Mouse (Mus musculus) forebrain, postnatal 0 days (tissue): ENCODE results near the gene Ube2f. TPM values are rescaled to one million over a fixed set of nuclear protein-coding genes. Genes with fewer than 3 reads are reported as not detected.

Experiments used
- ATAC-seq: fragments of 200-750 bp; cut with Nextera tagmentation; 2 replicates; pipeline ENCODE4 v1.8.0; 2017; ENCODE audit warnings: mild to moderate bottlenecking, moderate library complexity
- DNase-seq: peaks from one replicate; pipeline ENCODE4 v3.0.0-alpha.2; 2015
- H3K27ac ChIP-seq: fragments of 300-500 bp; sonication (generic); 2 replicates; pipeline ENCODE4 v1.5.1; 2014; ENCODE audit warnings: low read depth, mild to moderate bottlenecking, antibody characterized with exemption, low read length, moderate library complexity, mixed read lengths
- H3K27me3 ChIP-seq: fragments of 300-500 bp; sonication (generic); 2 replicates; pipeline ENCODE4 v1.6.1; 2014; ENCODE audit warnings: mild to moderate bottlenecking, low read length, mixed read lengths; ENCODE audit not compliant: insufficient read depth
- H3K36me3 ChIP-seq: fragments of 300-500 bp; sonication (generic); 2 replicates; pipeline ENCODE4 v1.6.1; 2014; ENCODE audit warnings: mild to moderate bottlenecking, moderate library complexity; ENCODE audit not compliant: insufficient read depth
- H3K4me1 ChIP-seq: fragments of 300-500 bp; sonication (generic); 2 replicates; pipeline ENCODE4 v1.6.1; 2014; ENCODE audit warnings: antibody characterized with exemption; ENCODE audit not compliant: insufficient read depth
- H3K4me2 ChIP-seq: fragments of 300-500 bp; sonication (generic); 2 replicates; pipeline ENCODE4 v1.6.1; 2014; ENCODE audit warnings: low read depth, mild to moderate bottlenecking, moderate library complexity
- H3K4me3 ChIP-seq: fragments of 300-500 bp; sonication (generic); 2 replicates; pipeline ENCODE4 v1.5.1; 2014; ENCODE audit warnings: low read depth, low read length, mixed read lengths
- H3K9ac ChIP-seq: fragments of 300-500 bp; sonication (generic); 2 replicates; pipeline ENCODE4 v1.6.1; 2014; ENCODE audit warnings: mild to moderate bottlenecking
- H3K9me3 ChIP-seq: fragments of 300-500 bp; sonication (generic); 2 replicates; pipeline ENCODE4 v1.6.1; 2016; ENCODE audit warnings: low read length
- CTCF ChIP-seq: sonication (generic); IDR thresholded peaks from 2 replicates; pipeline ENCODE4 v1.5.1; 2016; ENCODE audit warnings: antibody characterized with exemption, control low read depth, low read depth
- WGBS: fragments of 180-500 bp; shearing (Covaris S2); extraction: QIAGEN DNeasy Blood & Tissue Kit; methylation state at CpG from one replicate; pipeline ENCODE4 v1.1.7; 2014; 5-methylcytosine and 5-hydroxymethylcytosine counted together
- polyA plus RNA-seq: library from polyadenylated mRNA; unstranded; fragments of >200 nt; fragmentation: Nextera tagmentation; extraction: Ambion mirVana; gene quantifications from 2 replicates; pipeline ENCODE4 v1.2.1, GENCODE M21; 2015
- total RNA-seq: library from RNA; depleted of rRNA; stranded (reverse); fragments of >200 nt; gene quantifications from 2 replicates; pipeline ENCODE4 v1.2.3, GENCODE M21; 2014

The Ube2f gene
- total and polyA plus RNA-seq, 2 experiments from 2014 or later: 38.7 to 45.3 TPM

DNA sequence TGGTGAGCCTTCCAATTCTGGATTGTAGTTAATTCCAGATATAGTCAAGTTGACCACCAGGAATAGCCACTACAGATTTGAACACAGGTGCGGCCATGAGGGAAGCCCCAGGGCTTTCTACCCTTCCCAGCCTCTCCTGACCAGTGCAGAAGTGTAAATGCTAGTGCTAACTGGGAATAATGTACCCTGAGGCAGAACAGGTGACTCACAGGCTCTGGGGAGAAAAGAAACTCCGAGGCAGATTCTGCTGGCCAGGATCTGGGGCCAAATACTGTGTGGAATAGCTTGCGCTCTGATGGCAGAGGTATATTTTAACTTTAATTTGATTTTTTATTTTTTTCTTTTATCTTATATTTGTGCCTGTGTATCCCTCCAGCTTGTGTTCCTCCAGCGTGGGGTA, 54.5 kb downstream of the Ube2f start:
- Histone ChIP-seq H3K4me2 (no peak overlapping the region), H3K9ac (no peak overlapping the region), H3K4me1 (no peaks in the 10 kb centered on the region), H3K36me3 (peaks cover 20% of the 10 kb centered on the region), H3K9me3 (no peaks in the 10 kb centered on the region), H3K4me3 (no peak overlapping the region), H3K27me3 (no peaks in the 10 kb centered on the region), H3K27ac (no peak overlapping the region)
- WGBS: 92% methylated on average over 4 of the region's 4 CpGs
- ATAC-seq: no peak
- TF ChIP-seq CTCF: no peak
- DNase-seq: no peak

- no peak overlapping the region for H3K9ac ChIP-seq
- H3K4me3 ChIP-seq: no peak overlapping the region
- no peaks in the 10 kb centered on the region for H3K9me3 ChIP-seq
- no peak overlapping the region for H3K27ac ChIP-seq
- H3K27me3 ChIP-seq: no peaks in the 10 kb centered on the region
- ATAC-seq (no peak), DNase-seq (no peak)
- no peak overlapping the region for H3K4me2 ChIP-seq
- no peaks in the 10 kb centered on the region for H3K4me1 ChIP-seq
- H3K36me3 ChIP-seq: peaks cover 31% of the 10 kb centered on the region
- no peak for TF ChIP-seq CTCF
- 92% methylated on average over 13 of the region's 13 CpGs for WGBS
Observed at GRCm38 (mm10) chr1:91309366-91310085, 59.4 kb downstream of the Ube2f start.

- Histone ChIP-seq H3K27ac (no peak overlapping the region), H3K36me3 (peaks cover 28% of the 10 kb centered on the region), H3K4me2 (no peak overlapping the region), H3K4me1 (no peaks in the 10 kb centered on the region), H3K27me3 (no peaks in the 10 kb centered on the region), H3K9me3 (no peaks in the 10 kb centered on the region), H3K4me3 (no peak overlapping the region), H3K9ac (no peak overlapping the region)
- TF ChIP-seq CTCF: no peak
- no peak for ATAC-seq
- WGBS: 89% methylated on average over 4 of the region's 4 CpGs
- no peak for DNase-seq
Observed at GRCm38 (mm10) chr1:91312273-91312672, 62.2 kb downstream of the Ube2f start.

DNA sequence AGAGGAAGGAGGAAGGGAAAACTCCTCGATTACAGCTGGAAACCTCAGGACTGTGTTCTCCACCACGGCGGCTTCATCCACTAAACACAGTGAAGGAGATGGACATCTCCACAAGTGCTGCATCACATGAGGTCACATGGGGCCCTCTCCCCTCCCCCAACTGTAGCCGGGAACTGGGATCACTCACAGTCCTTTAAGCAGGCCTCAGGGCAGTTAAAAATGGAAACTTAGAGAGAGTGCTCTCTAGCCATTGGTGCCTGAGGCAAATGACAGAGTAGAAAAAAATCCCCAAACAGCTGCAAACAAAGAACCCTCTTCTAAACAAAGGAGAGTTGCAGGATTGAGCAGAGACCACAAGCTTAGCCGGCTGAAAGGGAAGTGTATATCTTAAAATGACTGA, 63.1 kb downstream of the Ube2f start:
- no peak for TF ChIP-seq CTCF
- Histone ChIP-seq H3K9ac (no peak overlapping the region), H3K36me3 (peaks cover 24% of the 10 kb centered on the region), H3K4me3 (no peak overlapping the region), H3K4me1 (no peaks in the 10 kb centered on the region), H3K27me3 (no peaks in the 10 kb centered on the region), H3K4me2 (no peak overlapping the region), H3K27ac (peak overlapping the region; percentile 29; the same call in 1 of the 2 replicates), H3K9me3 (no peaks in the 10 kb centered on the region)
- ATAC-seq (0 out of 2 replicates have a peak, but pooled peaks have one; percentile 25), DNase-seq (no peak)
- 29% methylated on average over 5 of the region's 5 CpGs for WGBS

GRCm38 (mm10) chr1:91317656-91318055, 67.6 kb downstream of the Ube2f start:
- no peak overlapping the region for H3K4me2 ChIP-seq
- H3K27ac ChIP-seq: no peak overlapping the region
- H3K9ac ChIP-seq: no peak overlapping the region
- no peak for ATAC-seq
- no peak for DNase-seq
- H3K36me3 ChIP-seq: no peaks in the 10 kb centered on the region
- H3K9me3 ChIP-seq: no peaks in the 10 kb centered on the region
- WGBS: 86% methylated on average over 6 of the region's 6 CpGs
- H3K4me3 ChIP-seq: no peak overlapping the region
- no peaks in the 10 kb centered on the region for H3K27me3 ChIP-seq
- TF ChIP-seq CTCF: no peak
- no peaks in the 10 kb centered on the region for H3K4me1 ChIP-seq

- H3K9me3 ChIP-seq: no peaks in the 10 kb centered on the region
- no peak within 1 kb of the TSS for H3K27ac ChIP-seq
- no peak for DNase-seq
- H3K27me3 ChIP-seq: no peaks in the 10 kb centered on the region
- no peak for TF ChIP-seq CTCF
- H3K4me3 ChIP-seq: no peak within 1 kb of the TSS
- no peaks in the 10 kb centered on the region for H3K4me1 ChIP-seq
- no peak within 1 kb of the TSS for H3K9ac ChIP-seq
- H3K4me2 ChIP-seq: no peak within 1 kb of the TSS
- 80% methylated on average over 19 of the region's 19 CpGs for WGBS
- no peak; the same call in 1 of the 2 replicates for ATAC-seq
- H3K36me3 ChIP-seq: no peaks in the 10 kb centered on the region
Observed at GRCm38 (mm10) chr1:91321760-91322438, 71.8 kb downstream of the Ube2f start, which contains the start of gene Espnl. TSS of gene Espnl (plus strand) at chr1:91322075.

DNA sequence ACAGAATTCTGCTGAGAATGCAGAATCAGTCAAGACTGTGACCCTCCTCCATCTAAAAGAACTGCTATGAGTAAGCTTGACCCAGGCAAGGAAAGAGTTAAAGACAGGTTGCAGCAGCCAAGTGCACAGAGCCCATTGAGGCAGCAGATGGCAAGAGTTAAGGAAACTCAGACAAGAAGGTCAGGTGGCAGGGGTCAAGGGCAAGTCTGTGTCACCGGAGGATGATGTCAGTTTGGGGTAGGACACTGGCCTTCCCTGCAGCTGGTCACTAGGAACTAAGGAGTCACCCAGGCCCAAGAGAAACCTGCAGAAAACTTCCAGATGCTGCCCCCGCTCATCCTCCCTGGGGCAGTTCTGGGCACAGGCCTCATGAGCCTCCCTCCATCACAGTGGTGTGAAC, 74.5 kb downstream of the Ube2f start:
- TF ChIP-seq CTCF: no peak

More for the DNA sequence above, 74.5 kb downstream of the Ube2f start:
- no peaks in the 10 kb centered on the region for H3K27me3 ChIP-seq
- no peaks in the 10 kb centered on the region for H3K4me1 ChIP-seq
- H3K9me3 ChIP-seq: no peaks in the 10 kb centered on the region
- ATAC-seq: no peak
- no peak for DNase-seq
- H3K4me2 ChIP-seq: no peak overlapping the region
- H3K4me3 ChIP-seq: no peak overlapping the region
- no peak overlapping the region for H3K9ac ChIP-seq
- no peak overlapping the region for H3K27ac ChIP-seq
- 80% methylated on average over 2 of the region's 2 CpGs for WGBS
- no peaks in the 10 kb centered on the region for H3K36me3 ChIP-seq
